Mouse (Mus musculus) hindbrain, embryonic 13.5 days (tissue): Measurements from ENCODE around the gene Shbg. TPM values are rescaled to one million over a fixed set of nuclear protein-coding genes. Genes with fewer than 3 reads are reported as not detected.
A peak's percentile ranks its signal among the peaks of the same experiment; 100 is the strongest.

Experiments
- ATAC-seq: fragments of 200-750 bp; cut with Nextera tagmentation; 2 replicates; pipeline ENCODE4 v1.8.0; 2017; ENCODE audit warnings: moderate TSS enrichment; ENCODE audit not compliant: low FRiP score
- H3K27ac ChIP-seq: fragments of 300-500 bp; sonication (generic); 2 replicates; pipeline ENCODE4 v1.5.1; 2015; ENCODE audit warnings: inconsistent platforms, mild to moderate bottlenecking, moderate library complexity
- H3K27me3 ChIP-seq: fragments of 300-500 bp; sonication (generic); 2 replicates; pipeline ENCODE4 v1.6.1; 2015; ENCODE audit warnings: mild to moderate bottlenecking, inconsistent platforms
- H3K36me3 ChIP-seq: fragments of 300-500 bp; sonication (generic); 2 replicates; pipeline ENCODE4 v1.6.1; 2015; ENCODE audit warnings: mild to moderate bottlenecking, inconsistent platforms
- H3K4me1 ChIP-seq: fragments of 300-500 bp; sonication (generic); replicated peaks from 2 replicates; pipeline ENCODE4 v1.6.1; 2015; ENCODE audit warnings: inconsistent platforms
- H3K4me2 ChIP-seq: fragments of 300-500 bp; sonication (generic); 2 replicates; pipeline ENCODE4 v1.6.1; 2015; ENCODE audit warnings: inconsistent platforms, mild to moderate bottlenecking, moderate library complexity
- H3K4me3 ChIP-seq: fragments of 300-500 bp; sonication (generic); 2 replicates; pipeline ENCODE4 v1.5.1; 2015; ENCODE audit warnings: mild to moderate bottlenecking, inconsistent platforms
- H3K9ac ChIP-seq: fragments of 300-500 bp; sonication (generic); 2 replicates; pipeline ENCODE4 v1.6.1; 2015; ENCODE audit warnings: mild to moderate bottlenecking, inconsistent platforms
- H3K9me3 ChIP-seq: fragments of 300-500 bp; sonication (generic); 2 replicates; pipeline ENCODE4 v1.6.1; 2016; ENCODE audit warnings: inconsistent platforms
- WGBS: fragments of 180-500 bp; shearing (Covaris S2); methylation state at CpG from one replicate; pipeline ENCODE4 v1.1.7; 2015; 5-methylcytosine and 5-hydroxymethylcytosine counted together
- polyA plus RNA-seq: library from polyadenylated mRNA; unstranded; fragments of >200 nt; fragmentation: Nextera tagmentation; extraction: Ambion mirVana; gene quantifications from 2 replicates; pipeline ENCODE4 v1.2.1, GENCODE M21; 2015

Gene Shbg
- polyA plus RNA-seq, 1 experiment from 2014 or later, result not detected

DNA sequence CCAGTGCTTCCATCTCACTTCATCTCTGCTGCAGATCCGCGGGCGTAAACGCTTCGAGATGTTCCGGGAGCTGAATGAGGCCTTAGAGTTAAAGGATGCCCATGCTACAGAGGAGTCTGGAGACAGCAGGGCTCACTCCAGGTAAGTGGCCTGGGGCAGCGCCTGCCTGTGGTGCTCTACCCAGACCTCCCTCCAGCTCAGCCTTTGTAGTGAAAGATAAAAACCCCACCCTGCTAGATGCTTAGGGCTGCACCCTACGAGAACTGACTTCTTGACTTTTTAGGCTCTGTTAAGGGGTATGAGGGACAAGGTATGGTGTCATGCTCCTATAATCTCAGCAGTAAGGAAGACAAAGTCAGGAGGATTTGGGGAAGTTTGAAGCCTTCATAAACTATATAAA lies 27.1 kb downstream of the Shbg start:
- H3K27me3 ChIP-seq, result no peaks in the 10 kb centered on the region
- no peak overlapping the region for H3K27ac ChIP-seq
- H3K4me1 ChIP-seq, result no peaks in the 10 kb centered on the region
- WGBS, result 93% methylated on average over 8 of the region's 8 CpGs
- no peak overlapping the region for H3K4me3 ChIP-seq
- H3K4me2 ChIP-seq, result no peak overlapping the region
- no peak for ATAC-seq
- no peak overlapping the region for H3K9ac ChIP-seq
- peaks cover 72% of the 10 kb centered on the region for H3K36me3 ChIP-seq
- no peaks in the 10 kb centered on the region for H3K9me3 ChIP-seq

DNA sequence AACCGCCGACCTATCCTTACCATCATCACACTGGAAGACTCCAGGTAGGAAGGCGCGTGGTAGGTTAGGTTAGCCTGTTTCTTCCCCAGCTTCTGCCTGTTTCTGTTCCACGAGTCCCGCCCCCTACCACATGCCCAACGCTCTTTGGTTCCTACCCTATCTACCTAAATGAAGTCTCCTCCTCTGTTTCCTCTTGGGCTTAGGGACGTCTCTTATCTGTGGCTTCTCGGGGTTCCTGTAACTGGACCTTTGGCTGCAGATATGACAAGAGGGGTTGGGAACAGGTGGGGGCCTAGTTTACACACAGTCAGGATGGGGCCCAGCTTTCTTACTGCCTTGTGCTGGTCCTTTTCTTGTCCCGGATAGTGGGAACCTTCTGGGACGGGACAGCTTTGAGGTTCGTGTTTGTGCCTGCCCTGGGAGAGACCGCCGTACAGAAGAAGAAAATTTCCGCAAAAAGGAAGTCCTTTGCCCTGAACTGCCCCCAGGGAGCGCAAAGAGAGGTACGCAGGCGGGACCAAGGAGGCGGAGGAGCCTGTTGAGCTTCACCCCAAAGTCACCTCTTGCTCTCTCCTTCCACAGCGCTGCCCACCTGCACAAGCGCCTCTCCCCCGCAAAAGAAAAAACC lies 28.4 kb downstream of the Shbg start:
- Histone ChIP-seq H3K4me1 (no peaks in the 10 kb centered on the region), H3K9ac (no peak overlapping the region), H3K36me3 (peaks cover 66% of the 10 kb centered on the region), H3K4me2 (no peak overlapping the region), H3K27ac (no peak overlapping the region), H3K9me3 (no peaks in the 10 kb centered on the region), H3K4me3 (no peak overlapping the region), H3K27me3 (no peaks in the 10 kb centered on the region)
- WGBS, result 96% methylated on average over 22 of the region's 22 CpGs
- ATAC-seq, result no peak

DNA sequence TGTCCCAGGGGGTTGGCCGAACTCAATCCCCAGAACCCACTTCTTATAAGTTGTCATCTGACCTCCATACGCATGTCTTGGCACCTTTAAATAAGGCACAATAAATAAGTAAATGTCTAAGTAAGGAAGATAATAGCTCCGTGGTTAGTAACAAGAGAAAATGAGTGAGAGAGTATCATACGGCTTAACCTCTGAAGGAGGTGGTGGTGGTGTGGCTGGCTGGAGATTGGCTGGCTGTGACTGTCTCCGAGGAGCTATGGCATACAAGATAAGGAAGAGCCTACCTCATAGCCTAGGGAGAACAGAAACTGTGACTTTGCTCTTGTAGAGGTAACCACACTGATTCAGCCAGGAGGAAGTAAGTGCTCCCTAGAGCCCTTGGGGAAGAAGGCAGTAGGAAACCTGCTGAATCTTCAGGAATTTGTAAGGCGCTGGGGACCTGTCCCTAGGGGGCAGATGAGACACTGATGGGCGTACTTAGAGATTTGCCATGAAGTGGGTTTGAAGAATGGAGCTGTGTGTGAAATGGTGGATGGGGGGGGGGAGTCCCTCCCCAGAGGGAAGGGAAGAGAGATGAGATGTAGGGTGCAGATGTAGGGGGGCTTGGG lies 31.9 kb downstream of the Shbg start:
- no peaks in the 10 kb centered on the region for H3K27me3 ChIP-seq
- H3K4me1 ChIP-seq, result peaks cover 12% of the 10 kb centered on the region
- peaks cover 38% of the 10 kb centered on the region for H3K36me3 ChIP-seq
- H3K4me2 ChIP-seq, result no peak overlapping the region
- no peak for ATAC-seq
- H3K9me3 ChIP-seq, result no peaks in the 10 kb centered on the region
- no peak overlapping the region for H3K9ac ChIP-seq
- H3K27ac ChIP-seq, result no peak overlapping the region
- 80% methylated on average over 7 of the region's 7 CpGs for WGBS
- no peak overlapping the region for H3K4me3 ChIP-seq

GRCm38 (mm10) chr11:69584937-69585336 lies 32.8 kb downstream of the Shbg start:
- ATAC-seq, result no peak
- no peaks in the 10 kb centered on the region for H3K27me3 ChIP-seq
- peaks cover 29% of the 10 kb centered on the region for H3K36me3 ChIP-seq
- 96% methylated on average over 13 of the region's 13 CpGs for WGBS
- H3K27ac ChIP-seq, result no peak overlapping the region
- no peak overlapping the region for H3K9ac ChIP-seq
- H3K9me3 ChIP-seq, result no peaks in the 10 kb centered on the region
- no peak overlapping the region for H3K4me2 ChIP-seq
- H3K4me3 ChIP-seq, result no peak overlapping the region
- peaks cover 12% of the 10 kb centered on the region for H3K4me1 ChIP-seq

- no peaks in the 10 kb centered on the region for H3K9me3 ChIP-seq
- peaks cover 12% of the 10 kb centered on the region for H3K4me1 ChIP-seq
- H3K4me3 ChIP-seq, result no peak overlapping the region
- no peak overlapping the region for H3K9ac ChIP-seq
- H3K36me3 ChIP-seq, result peaks cover 20% of the 10 kb centered on the region
- ATAC-seq, result no peak
- WGBS, result 88% methylated on average over 7 of the region's 7 CpGs
- H3K4me2 ChIP-seq, result no peak overlapping the region
- H3K27ac ChIP-seq, result no peak overlapping the region
- no peaks in the 10 kb centered on the region for H3K27me3 ChIP-seq
Observed at GRCm38 (mm10) chr11:69584008-69584407, 33.7 kb downstream of the Shbg start.

DNA sequence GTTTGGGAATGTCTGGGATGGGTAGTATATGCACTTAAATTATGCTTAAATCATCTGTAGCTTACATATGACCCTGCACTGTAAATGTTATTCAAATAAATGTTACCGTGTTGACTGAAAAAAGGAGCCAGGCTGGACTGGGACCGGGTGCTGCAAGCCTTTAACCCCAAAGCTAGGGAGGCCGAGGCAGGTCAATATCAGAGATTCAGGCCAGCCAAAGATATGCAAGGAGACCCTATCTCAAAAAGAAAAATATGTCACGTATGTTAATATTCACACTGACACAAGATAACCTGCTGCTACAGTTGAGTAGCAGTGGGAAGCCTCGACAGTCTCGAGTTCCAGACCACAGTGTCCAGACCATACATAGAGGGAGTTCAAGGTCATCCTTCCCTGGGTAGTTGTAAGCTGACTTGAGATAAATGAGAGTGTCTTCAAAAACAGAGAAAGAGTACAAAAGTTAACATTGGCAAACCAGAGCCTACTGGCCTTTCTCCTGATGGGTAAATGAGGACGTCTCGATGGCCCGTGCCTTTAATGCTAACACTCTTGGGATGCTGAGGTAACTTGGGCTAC lies 35.4 kb downstream of the Shbg start:
- H3K27ac ChIP-seq, result no peak overlapping the region; the same call in 1 of the 2 replicates

GRCm38 (mm10) chr11:69581814-69582213 lies 35.9 kb downstream of the Shbg start:
- H3K4me3 ChIP-seq, result peak overlapping the region; percentile 85
- no peaks in the 10 kb centered on the region for H3K9me3 ChIP-seq
- H3K9ac ChIP-seq, result peak overlapping the region; percentile 89
- no peak for ATAC-seq
- peak overlapping the region; percentile 81 for H3K4me2 ChIP-seq
- H3K27ac ChIP-seq, result peak overlapping the region; percentile 93
- H3K27me3 ChIP-seq, result no peaks in the 10 kb centered on the region
- H3K36me3 ChIP-seq, result no peaks in the 10 kb centered on the region
- H3K4me1 ChIP-seq, result peaks cover 31% of the 10 kb centered on the region
- WGBS, result 0% methylated on average over 8 of the region's 8 CpGs

More for the DNA sequence above, 35.4 kb downstream of the Shbg start:
- no peak for ATAC-seq
- peak overlapping the region; percentile 89 for H3K9ac ChIP-seq
- H3K4me3 ChIP-seq, result peak overlapping the region; percentile 85
- H3K27me3 ChIP-seq, result no peaks in the 10 kb centered on the region
- no peaks in the 10 kb centered on the region for H3K9me3 ChIP-seq
- peaks cover 3% of the 10 kb centered on the region for H3K36me3 ChIP-seq
- WGBS, result 57% methylated on average over 9 of the region's 9 CpGs
- peak overlapping the region; percentile 81 for H3K4me2 ChIP-seq
- peaks cover 26% of the 10 kb centered on the region for H3K4me1 ChIP-seq

- H3K4me3 ChIP-seq, result peak overlapping the region; percentile 85
- H3K27ac ChIP-seq, result peak overlapping the region; percentile 93
- peak overlapping the region; percentile 81 for H3K4me2 ChIP-seq
- no peaks in the 10 kb centered on the region for H3K9me3 ChIP-seq
- H3K36me3 ChIP-seq, result no peaks in the 10 kb centered on the region
- peaks cover 37% of the 10 kb centered on the region for H3K4me1 ChIP-seq
- peak; percentile 77 for ATAC-seq
- H3K9ac ChIP-seq, result peak overlapping the region; percentile 89
- under 1% methylated on average over 36 of the region's 36 CpGs for WGBS
- no peaks in the 10 kb centered on the region for H3K27me3 ChIP-seq
Observed at GRCm38 (mm10) chr11:69581147-69581688, 36.5 kb downstream of the Shbg start.

GRCm38 (mm10) chr11:69580572-69581146 lies 37.0 kb downstream of the Shbg start:
- H3K4me2 ChIP-seq, result peak overlapping the region; percentile 81
- WGBS, result under 1% methylated on average over 25 of the region's 25 CpGs

DNA sequence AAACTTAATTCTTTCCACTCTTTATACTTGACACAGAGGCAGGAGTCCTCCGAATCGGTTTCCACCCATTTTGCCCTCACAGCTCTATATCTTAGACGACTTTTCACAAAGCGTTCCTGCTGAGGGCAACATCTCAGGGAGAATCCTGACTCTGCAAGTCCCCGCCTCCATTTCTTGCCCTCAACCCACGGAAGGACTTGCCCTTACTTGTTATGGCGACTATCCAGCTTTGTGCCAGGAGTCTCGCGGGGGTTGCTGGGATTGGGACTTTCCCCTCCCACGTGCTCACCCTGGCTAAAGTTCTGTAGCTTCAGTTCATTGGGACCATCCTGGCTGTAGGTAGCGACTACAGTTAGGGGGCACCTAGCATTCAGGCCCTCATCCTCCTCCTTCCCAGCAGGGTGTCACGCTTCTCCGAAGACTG lies 37.6 kb downstream of the Shbg start, which contains the start of the genes Wrap53 and Trp53:
TSS of gene Wrap53 (minus strand) at position 165 of the 424 bp plus-strand sequence.
TSS of gene Trp53 (plus strand) at position 269 of the 424 bp plus-strand sequence.
- under 1% methylated on average over 13 of the region's 13 CpGs for WGBS
- ATAC-seq, result peak; percentile 57
- Histone ChIP-seq H3K27ac (peak within 1 kb of the TSS; percentile 93), H3K27me3 (no peaks in the 10 kb centered on the region), H3K4me2 (peak within 1 kb of the TSS; percentile 91), H3K4me1 (peaks cover 46% of the 10 kb centered on the region), H3K4me3 (peak within 1 kb of the TSS; percentile 85), H3K36me3 (no peaks in the 10 kb centered on the region), H3K9ac (peak within 1 kb of the TSS; percentile 90), H3K9me3 (no peaks in the 10 kb centered on the region)

More at GRCm38 (mm10) chr11:69580572-69581146, 37.0 kb downstream of the Shbg start:
- H3K27ac ChIP-seq, result peak overlapping the region; percentile 93
- no peaks in the 10 kb centered on the region for H3K27me3 ChIP-seq
- ATAC-seq, result peak; percentile 9
- H3K4me3 ChIP-seq, result peak overlapping the region; percentile 85
- H3K9me3 ChIP-seq, result no peaks in the 10 kb centered on the region
- peak overlapping the region; percentile 89 for H3K9ac ChIP-seq
- peaks cover 41% of the 10 kb centered on the region for H3K4me1 ChIP-seq
- no peaks in the 10 kb centered on the region for H3K36me3 ChIP-seq

GRCm38 (mm10) chr11:69579128-69580017 lies 38.3 kb downstream of the Shbg start:
- H3K36me3 ChIP-seq, result 0 out of 2 replicates have a peak, but pooled peaks cover 6% of the 10 kb centered on the region
- H3K9me3 ChIP-seq, result no peaks in the 10 kb centered on the region
- peak; percentile 87 for ATAC-seq
- peak overlapping the region; percentile 90 for H3K9ac ChIP-seq
- H3K4me3 ChIP-seq, result peak overlapping the region; percentile 85
- peaks cover 53% of the 10 kb centered on the region for H3K4me1 ChIP-seq
- H3K27me3 ChIP-seq, result no peaks in the 10 kb centered on the region
- 3% methylated on average over 39 of the region's 39 CpGs for WGBS
- peak overlapping the region; percentile 91 for H3K4me2 ChIP-seq
- peak overlapping the region; percentile 93 for H3K27ac ChIP-seq
